Mouse (Mus musculus) kidney, embryonic 16.5 days (tissue): ENCODE data around the gene Cmbl. TPM values are rescaled to one million over a fixed set of nuclear protein-coding genes. Genes with fewer than 3 reads are reported as not detected.

Experiments
- ATAC-seq: fragments of 200-750 bp; cut with Nextera tagmentation; 2 replicates; pipeline ENCODE4 v1.8.0; 2017; ENCODE audit warnings: moderate TSS enrichment; ENCODE audit not compliant: low FRiP score, low TSS enrichment
- H3K27ac ChIP-seq: fragments of 300-500 bp; sonication (generic); 2 replicates; pipeline ENCODE4 v1.5.1; 2014; ENCODE audit warnings: low read length
- H3K27me3 ChIP-seq: fragments of 300-500 bp; sonication (generic); 2 replicates; pipeline ENCODE4 v1.6.1; 2014; ENCODE audit warnings: low read length, control low read depth, mixed read lengths; ENCODE audit not compliant: insufficient read depth
- H3K36me3 ChIP-seq: fragments of 300-500 bp; sonication (generic); 2 replicates; pipeline ENCODE4 v1.6.1; 2014; ENCODE audit warnings: low read length, control low read depth, mixed read lengths; ENCODE audit not compliant: insufficient read depth
- H3K4me1 ChIP-seq: fragments of 300-500 bp; sonication (generic); 2 replicates; pipeline ENCODE4 v1.6.1; 2014; ENCODE audit warnings: low read length, control low read depth, mixed read lengths; ENCODE audit not compliant: insufficient read depth
- H3K4me2 ChIP-seq: fragments of 300-500 bp; sonication (generic); replicated peaks from 2 replicates; pipeline ENCODE4 v1.6.1; 2014; ENCODE audit warnings: low read depth, low read length
- H3K4me3 ChIP-seq: fragments of 300-500 bp; sonication (generic); 2 replicates; pipeline ENCODE4 v1.5.1; 2014; ENCODE audit warnings: mild to moderate bottlenecking, low read length
- H3K9ac ChIP-seq: fragments of 300-500 bp; sonication (generic); replicated peaks from 2 replicates; pipeline ENCODE4 v1.6.1; 2014; ENCODE audit warnings: low read length
- H3K9me3 ChIP-seq: fragments of 300-500 bp; sonication (generic); 2 replicates; pipeline ENCODE4 v1.6.1; 2016; ENCODE audit warnings: low read length, control low read depth
- WGBS: fragments of 180-500 bp; shearing (Covaris S2); extraction: QIAGEN DNeasy Blood & Tissue Kit; methylation state at CpG from one replicate; pipeline ENCODE4 v1.1.7; 2014; 5-methylcytosine and 5-hydroxymethylcytosine counted together
- polyA plus RNA-seq: library from polyadenylated mRNA; unstranded; fragments of >200 nt; fragmentation: Nextera tagmentation; extraction: Ambion mirVana; gene quantifications from 2 replicates; pipeline ENCODE4 v1.2.1, GENCODE M21; 2015

The Cmbl gene
- polyA plus RNA-seq, 1 experiment from 2014 or later, result 22.6 TPM

DNA sequence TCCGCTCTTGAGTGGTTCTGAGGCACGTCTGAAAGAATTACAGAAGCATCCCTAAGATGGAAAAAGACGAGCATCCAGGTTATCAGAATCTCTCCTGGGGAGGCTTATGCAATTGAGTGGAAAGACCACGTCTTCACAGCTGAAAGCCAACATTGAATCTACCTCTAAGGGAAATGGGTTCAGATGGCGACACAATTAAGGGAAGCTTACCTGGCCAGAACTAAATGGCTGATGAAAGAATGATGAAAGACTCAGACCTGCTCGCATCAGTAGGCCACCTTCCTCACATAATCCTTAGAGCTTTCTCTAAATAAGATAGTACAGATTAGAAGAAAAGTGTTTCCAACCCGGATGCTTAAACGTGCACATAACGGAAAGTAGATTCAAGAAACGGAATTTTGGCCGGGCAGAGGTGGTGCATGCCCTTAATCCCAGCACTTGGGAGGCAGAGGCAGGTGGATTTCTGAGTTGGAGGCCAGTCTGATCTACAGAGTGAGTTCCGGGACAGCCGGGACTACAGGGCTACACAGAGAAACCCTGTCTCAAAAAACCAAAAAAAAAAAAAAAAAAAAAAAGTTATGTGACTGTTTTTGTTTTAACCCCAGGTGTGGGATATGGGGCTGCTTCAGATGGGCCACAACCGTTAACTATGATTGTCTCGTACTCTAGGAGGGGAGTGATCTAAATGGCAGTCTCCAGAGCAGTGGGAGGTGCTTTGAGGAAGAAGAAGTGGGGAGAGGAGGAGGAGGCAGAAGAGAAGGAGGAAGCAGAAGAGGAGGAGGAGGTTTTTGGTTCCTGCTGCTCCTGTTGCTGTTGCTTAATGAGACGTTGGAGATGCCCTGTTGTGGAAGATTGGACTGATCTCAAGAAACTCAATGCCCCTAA, 33.5 kb upstream of the Cmbl start:
- Histone ChIP-seq H3K27ac (peak overlapping the region; percentile 98), H3K4me1 (peaks cover 13% of the 10 kb centered on the region), H3K36me3 (peaks cover 4% of the 10 kb centered on the region; the same call in 1 of the 2 replicates), H3K27me3 (no peaks in the 10 kb centered on the region), H3K9me3 (no peaks in the 10 kb centered on the region), H3K4me2 (peak overlapping the region; percentile 59), H3K9ac (peak overlapping the region; percentile 94), H3K4me3 (peak overlapping the region; percentile 85)
- 21% methylated on average over 16 of the region's 16 CpGs for WGBS
- ATAC-seq, result 0 out of 2 replicates have a peak, but pooled peaks have one; percentile 0

- Histone ChIP-seq H3K4me3 (no peak overlapping the region), H3K36me3 (no peaks in the 10 kb centered on the region), H3K27me3 (no peaks in the 10 kb centered on the region), H3K4me1 (peaks cover 13% of the 10 kb centered on the region), H3K9me3 (no peaks in the 10 kb centered on the region), H3K9ac (no peak overlapping the region), H3K4me2 (no peak overlapping the region), H3K27ac (no peak overlapping the region)
- 94% methylated on average over 2 of the region's 2 CpGs for WGBS
- no peak for ATAC-seq
These were observed 32.7 kb upstream of the Cmbl start for GRCm38 (mm10) chr15:31532331-31533021.

DNA sequence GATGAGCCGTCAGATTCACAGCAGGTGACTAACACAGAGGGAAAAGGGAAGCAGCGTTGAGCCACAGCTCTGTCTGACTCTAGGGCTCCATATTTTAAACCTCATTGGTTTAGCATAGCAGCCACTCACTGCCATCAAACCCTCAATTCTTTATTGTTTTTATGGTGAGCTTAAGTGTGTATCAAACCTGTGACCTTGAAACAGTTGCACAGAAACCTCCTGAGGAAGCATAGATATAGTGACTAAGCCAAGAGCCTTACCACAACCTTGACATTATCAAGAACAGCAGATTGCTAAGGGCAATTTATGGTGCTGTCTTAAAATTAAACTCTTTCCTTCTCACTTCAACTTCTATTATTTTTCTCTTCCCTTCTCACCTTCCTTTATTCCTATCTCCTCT, 31.7 kb upstream of the Cmbl start:
- WGBS, result 95% methylated on average over 2 of the region's 2 CpGs
- Histone ChIP-seq H3K4me3 (no peak overlapping the region), H3K27ac (no peak overlapping the region), H3K4me2 (no peak overlapping the region), H3K9me3 (no peaks in the 10 kb centered on the region), H3K9ac (no peak overlapping the region), H3K4me1 (peaks cover 13% of the 10 kb centered on the region), H3K36me3 (no peaks in the 10 kb centered on the region), H3K27me3 (no peaks in the 10 kb centered on the region)
- ATAC-seq, result no peak

DNA sequence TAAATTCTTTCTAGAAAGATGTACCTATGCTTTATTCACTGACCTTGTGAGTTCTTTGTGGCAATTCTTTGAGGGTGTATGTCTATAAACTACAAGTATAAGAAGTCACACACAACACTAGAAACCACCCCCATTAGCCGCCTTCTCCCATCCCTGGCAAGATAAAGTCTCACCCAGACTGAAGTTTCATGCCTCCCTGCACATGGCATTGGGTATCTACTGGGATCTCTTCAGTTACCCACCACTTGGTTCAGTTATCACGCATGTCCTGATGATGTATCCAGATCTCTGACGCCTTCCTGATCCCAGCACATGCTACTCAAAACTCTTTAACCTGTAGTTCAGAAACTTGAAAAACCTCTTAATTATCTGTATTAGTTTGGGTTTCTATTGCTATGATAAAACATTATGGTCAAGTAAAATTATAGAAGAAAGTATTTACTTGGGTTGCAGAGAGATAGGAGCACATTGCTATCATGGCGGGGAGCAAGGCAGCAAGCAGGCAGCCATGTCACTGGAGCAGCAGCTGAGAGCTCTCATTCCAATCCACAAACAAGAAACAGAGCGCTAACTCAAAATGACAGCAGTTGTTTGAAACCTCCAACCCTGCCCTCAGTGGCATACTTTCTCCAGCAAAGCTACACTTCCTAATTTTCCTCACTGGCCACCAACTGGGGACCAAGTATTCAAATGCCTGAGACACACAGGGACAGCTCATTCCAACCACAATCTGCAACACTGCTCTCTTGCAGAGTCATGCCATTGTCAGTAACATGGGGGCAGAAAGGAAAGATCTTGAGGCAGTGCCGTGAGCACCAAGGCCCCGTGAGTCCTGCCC, 30.5 kb upstream of the Cmbl start:
- Histone ChIP-seq H3K4me1 (peaks cover 6% of the 10 kb centered on the region; the same call in 1 of the 2 replicates), H3K27ac (no peak overlapping the region), H3K9me3 (no peaks in the 10 kb centered on the region), H3K4me3 (no peak overlapping the region), H3K9ac (no peak overlapping the region), H3K4me2 (no peak overlapping the region), H3K36me3 (no peaks in the 10 kb centered on the region), H3K27me3 (no peaks in the 10 kb centered on the region)
- no peak for ATAC-seq
- 86% methylated on average over 7 of the region's 7 CpGs for WGBS

- no peak overlapping the region for H3K4me2 ChIP-seq
- no peaks in the 10 kb centered on the region for H3K27me3 ChIP-seq
- H3K4me3 ChIP-seq, result no peak overlapping the region
- no peaks in the 10 kb centered on the region for H3K9me3 ChIP-seq
- WGBS, result 35% methylated on average over 8 of the region's 8 CpGs
- no peak overlapping the region for H3K9ac ChIP-seq
- no peak for ATAC-seq
- H3K36me3 ChIP-seq, result no peaks in the 10 kb centered on the region
- H3K4me1 ChIP-seq, result 0 out of 2 replicates have a peak, but pooled peaks cover 10% of the 10 kb centered on the region
- H3K27ac ChIP-seq, result no peak overlapping the region
These were observed 29.8 kb upstream of the Cmbl start for GRCm38 (mm10) chr15:31535259-31535855.

DNA sequence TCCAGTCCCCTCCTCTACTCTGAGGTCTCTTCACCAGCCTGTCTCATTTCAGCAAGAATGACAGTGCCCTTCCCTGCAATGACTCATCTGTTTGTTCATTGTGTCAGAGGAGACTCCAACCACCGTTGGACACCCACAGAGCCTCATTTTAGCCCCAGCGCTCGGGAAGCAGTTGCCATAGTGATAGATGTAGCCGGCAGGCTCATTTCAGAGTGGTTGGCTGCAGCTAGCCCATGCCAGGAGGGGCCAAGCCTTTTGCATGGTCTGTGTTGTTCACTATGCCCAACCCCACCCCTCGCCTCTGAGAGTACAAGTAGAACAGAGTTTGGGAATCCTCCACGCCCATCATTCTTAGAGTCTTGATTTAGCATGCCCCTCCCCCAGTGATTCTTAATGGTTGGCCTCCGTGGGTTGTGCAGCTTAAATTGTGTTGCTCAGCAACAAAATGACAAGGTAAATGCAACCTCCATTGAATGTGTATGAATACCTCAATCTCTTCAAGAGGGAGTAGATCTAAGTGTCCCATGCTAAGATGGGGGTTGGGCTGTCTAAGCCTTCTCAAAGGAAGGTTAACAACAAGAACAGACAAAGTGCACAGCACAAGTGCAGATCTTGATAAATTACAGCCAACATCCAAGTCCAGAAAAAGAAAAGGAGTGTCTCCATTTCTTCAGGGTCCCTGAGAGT, 29.0 kb upstream of the Cmbl start:
- ATAC-seq, result no peak
- no peaks in the 10 kb centered on the region for H3K9me3 ChIP-seq
- WGBS, result 25% methylated on average over 7 of the region's 7 CpGs
- H3K36me3 ChIP-seq, result no peaks in the 10 kb centered on the region
- no peak overlapping the region for H3K4me2 ChIP-seq
- no peak overlapping the region for H3K4me3 ChIP-seq
- no peak overlapping the region for H3K27ac ChIP-seq
- H3K27me3 ChIP-seq, result no peaks in the 10 kb centered on the region
- 0 out of 2 replicates have a peak, but pooled peaks cover 10% of the 10 kb centered on the region for H3K4me1 ChIP-seq
- H3K9ac ChIP-seq, result no peak overlapping the region

- no peaks in the 10 kb centered on the region for H3K36me3 ChIP-seq
- no peak overlapping the region for H3K9ac ChIP-seq
- no peak for ATAC-seq
- H3K4me1 ChIP-seq, result peaks cover 14% of the 10 kb centered on the region
- 88% methylated on average over 2 of the region's 2 CpGs for WGBS
- no peaks in the 10 kb centered on the region for H3K9me3 ChIP-seq
- no peak overlapping the region for H3K4me2 ChIP-seq
- H3K4me3 ChIP-seq, result no peak overlapping the region
- H3K27ac ChIP-seq, result no peak overlapping the region
- H3K27me3 ChIP-seq, result no peaks in the 10 kb centered on the region
These were observed 27.5 kb upstream of the Cmbl start for GRCm38 (mm10) chr15:31537706-31538105.

DNA sequence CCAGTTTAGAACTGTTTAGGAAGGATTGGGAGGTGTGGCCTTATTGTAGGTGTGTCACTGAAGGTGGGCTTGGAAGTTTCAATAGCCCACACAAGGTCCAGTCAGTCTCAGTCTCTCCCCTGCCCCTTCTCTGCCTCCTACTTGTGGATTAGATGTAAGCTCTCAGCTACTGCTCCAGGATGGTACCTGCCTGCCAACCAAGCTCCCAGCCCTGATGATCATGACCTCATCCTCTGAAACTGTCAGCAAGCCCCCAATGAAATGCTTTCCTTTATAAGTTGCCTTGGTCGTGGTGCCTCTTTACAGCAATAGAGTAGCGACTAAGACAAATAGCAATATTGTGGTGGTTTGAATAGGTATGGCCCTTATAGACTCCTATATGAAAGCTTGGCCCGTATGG, 26.8 kb upstream of the Cmbl start:
- 91% methylated on average over 3 of the region's 3 CpGs for WGBS
- H3K27ac ChIP-seq, result no peak overlapping the region
- H3K4me2 ChIP-seq, result no peak overlapping the region
- H3K27me3 ChIP-seq, result no peaks in the 10 kb centered on the region
- ATAC-seq, result no peak
- no peaks in the 10 kb centered on the region for H3K9me3 ChIP-seq
- H3K4me1 ChIP-seq, result peaks cover 21% of the 10 kb centered on the region
- H3K36me3 ChIP-seq, result no peaks in the 10 kb centered on the region
- no peak overlapping the region for H3K4me3 ChIP-seq
- H3K9ac ChIP-seq, result no peak overlapping the region
